Mouse (Mus musculus): ENCODE measurements at regions not wholly inside any gene's neighbourhood (a gene's known extent, or its start where the extent isn't known, plus 50 kb on each side); places are given as distances from the start of the nearest gene placed in this dataset.
"Not testable (repeated sequence)": the region's sequence is repeated elsewhere in the genome, so short reads cannot be mapped to it uniquely, and the experiment has no call there.

GRCm38 (mm10) chr14:52566920-52567319, 71.4 kb upstream of the Olfr1507 start:
- TF ChIP-seq CTCF (IDR thresholded peaks at IDR 0.05; ENCODE audit: low read depth, low read length): no peak
- no peak for TF ChIP-seq EP300 (IDR thresholded peaks at IDR 0.05; ENCODE audit: insufficient read depth, low read depth, low read length)
- no peak for TF ChIP-seq POLR2A (IDR thresholded peaks at IDR 0.05; ENCODE audit: insufficient read depth, low read length)
- H3K4me1 ChIP-seq (ENCODE audit: control insufficient read depth, insufficient read depth, low read length): no peaks in the 10 kb centered on the region
- H3K9me3 ChIP-seq (replicated peaks; ENCODE audit: control insufficient read depth, insufficient read depth, low read length, poor library complexity, severe bottlenecking): no peaks in the 10 kb centered on the region
- H3K27me3 ChIP-seq (ENCODE audit: control insufficient read depth, insufficient read depth, low read length, poor library complexity, severe bottlenecking): no peaks in the 10 kb centered on the region
- H3K36me3 ChIP-seq (ENCODE audit: control insufficient read depth, insufficient read depth, low read length, poor library complexity, severe bottlenecking): no peaks in the 10 kb centered on the region
- H3K4me3 ChIP-seq (ENCODE audit: low read depth, low read length): no peak overlapping the region
- H3K9ac ChIP-seq (ENCODE audit: low read depth, poor library complexity, severe bottlenecking): no peak overlapping the region
- H3K27ac ChIP-seq (ENCODE audit: insufficient read depth, low read length): no peak overlapping the region

GRCm38 (mm10) chr14:52565606-52566005, 70.1 kb upstream of the Olfr1507 start:
- no peaks in the 10 kb centered on the region for H3K9me3 ChIP-seq (replicated peaks; ENCODE audit: control insufficient read depth, insufficient read depth, low read length, poor library complexity, severe bottlenecking)
- no peak overlapping the region for H3K27ac ChIP-seq (ENCODE audit: insufficient read depth, low read length)
- no peaks in the 10 kb centered on the region for H3K36me3 ChIP-seq (ENCODE audit: control insufficient read depth, insufficient read depth, low read length, poor library complexity, severe bottlenecking)
- H3K4me3 ChIP-seq (ENCODE audit: low read depth, low read length): no peak overlapping the region
- no peaks in the 10 kb centered on the region for H3K27me3 ChIP-seq (ENCODE audit: control insufficient read depth, insufficient read depth, low read length, poor library complexity, severe bottlenecking)
- no peak overlapping the region for H3K9ac ChIP-seq (ENCODE audit: low read depth, poor library complexity, severe bottlenecking)
- no peak for TF ChIP-seq CTCF (IDR thresholded peaks at IDR 0.05; ENCODE audit: low read depth, low read length)
- no peak for TF ChIP-seq EP300 (IDR thresholded peaks at IDR 0.05; ENCODE audit: insufficient read depth, low read depth, low read length)
- TF ChIP-seq POLR2A (IDR thresholded peaks at IDR 0.05; ENCODE audit: insufficient read depth, low read length): no peak
- H3K4me1 ChIP-seq (ENCODE audit: control insufficient read depth, insufficient read depth, low read length): no peaks in the 10 kb centered on the region

DNA sequence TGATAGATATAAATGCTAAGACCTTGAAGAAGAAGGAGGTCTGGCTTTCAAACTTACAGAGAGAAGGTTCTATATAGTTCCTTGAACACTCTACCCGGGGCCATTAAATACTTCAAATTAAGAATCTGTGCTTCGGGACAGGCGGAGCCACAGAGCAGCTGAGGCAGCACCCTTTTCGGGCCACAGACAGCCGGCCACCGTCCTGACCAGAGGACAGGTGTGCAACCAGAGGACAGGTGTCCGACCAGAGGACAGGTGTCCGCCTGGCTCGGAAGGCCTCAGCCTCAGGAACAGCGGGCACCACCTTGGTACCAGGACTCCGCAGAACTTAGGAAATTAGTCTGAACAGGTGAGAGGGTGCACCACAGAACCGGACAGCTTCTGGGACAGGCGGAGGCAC, 60.8 kb upstream of the Olfr1507 start:
- not testable (repeated sequence) for H3K36me3 ChIP-seq (ENCODE audit: control insufficient read depth, insufficient read depth, low read length, poor library complexity, severe bottlenecking); H3K4me1 ChIP-seq (ENCODE audit: control insufficient read depth, insufficient read depth, low read length); H3K9me3 ChIP-seq (replicated peaks; ENCODE audit: control insufficient read depth, insufficient read depth, low read length, poor library complexity, severe bottlenecking); H3K27ac ChIP-seq (ENCODE audit: insufficient read depth, low read length); H3K27me3 ChIP-seq (ENCODE audit: control insufficient read depth, insufficient read depth, low read length, poor library complexity, severe bottlenecking); H3K9ac ChIP-seq (ENCODE audit: low read depth, poor library complexity, severe bottlenecking)
- peak overlapping the region; percentile 51 for H3K4me3 ChIP-seq (ENCODE audit: low read depth, low read length)

DNA sequence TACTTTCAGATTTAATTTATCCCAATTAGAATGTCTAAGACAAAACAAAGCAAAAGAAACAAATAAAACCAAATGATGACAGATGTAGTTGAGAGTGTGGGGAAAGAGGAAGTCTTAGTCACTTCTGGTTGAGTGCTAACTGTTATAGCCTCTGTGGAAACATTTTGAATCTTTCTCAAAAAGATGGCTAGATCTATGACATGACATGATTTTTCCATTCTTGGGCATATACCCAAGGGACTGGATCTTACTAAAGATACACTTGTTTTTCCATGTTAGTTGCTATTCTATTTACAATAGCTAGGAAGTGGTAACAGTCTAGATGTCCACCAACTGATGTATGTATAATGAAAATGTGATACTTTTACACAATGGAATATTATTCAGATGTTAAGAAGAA, 57.9 kb upstream of the Olfr1507 start:
- no peak overlapping the region for H3K4me3 ChIP-seq (ENCODE audit: low read depth, low read length)
- H3K9me3 ChIP-seq (replicated peaks; ENCODE audit: control insufficient read depth, insufficient read depth, low read length, poor library complexity, severe bottlenecking): no peaks in the 10 kb centered on the region
- no peaks in the 10 kb centered on the region for H3K36me3 ChIP-seq (ENCODE audit: control insufficient read depth, insufficient read depth, low read length, poor library complexity, severe bottlenecking)
- no peaks in the 10 kb centered on the region for H3K27me3 ChIP-seq (ENCODE audit: control insufficient read depth, insufficient read depth, low read length, poor library complexity, severe bottlenecking)
- TF ChIP-seq POLR2A (IDR thresholded peaks at IDR 0.05; ENCODE audit: insufficient read depth, low read length): no peak
- TF ChIP-seq EP300 (IDR thresholded peaks at IDR 0.05; ENCODE audit: insufficient read depth, low read depth, low read length): no peak
- no peak for TF ChIP-seq CTCF (IDR thresholded peaks at IDR 0.05; ENCODE audit: low read depth, low read length)
- H3K27ac ChIP-seq (ENCODE audit: insufficient read depth, low read length): no peak overlapping the region
- no peaks in the 10 kb centered on the region for H3K4me1 ChIP-seq (ENCODE audit: control insufficient read depth, insufficient read depth, low read length)
- no peak overlapping the region for H3K9ac ChIP-seq (ENCODE audit: low read depth, poor library complexity, severe bottlenecking)

- no peaks in the 10 kb centered on the region for H3K27me3 ChIP-seq (ENCODE audit: control insufficient read depth, insufficient read depth, low read length, poor library complexity, severe bottlenecking)
- H3K27ac ChIP-seq (ENCODE audit: insufficient read depth, low read length): no peak overlapping the region
- H3K4me3 ChIP-seq (ENCODE audit: low read depth, low read length): no peak overlapping the region
- no peaks in the 10 kb centered on the region for H3K4me1 ChIP-seq (ENCODE audit: control insufficient read depth, insufficient read depth, low read length)
- TF ChIP-seq EP300 (IDR thresholded peaks at IDR 0.05; ENCODE audit: insufficient read depth, low read depth, low read length) (no peak), CTCF (IDR thresholded peaks at IDR 0.05; ENCODE audit: low read depth, low read length) (no peak), POLR2A (IDR thresholded peaks at IDR 0.05; ENCODE audit: insufficient read depth, low read length) (no peak)
- no peak overlapping the region for H3K9ac ChIP-seq (ENCODE audit: low read depth, poor library complexity, severe bottlenecking)
- H3K9me3 ChIP-seq (replicated peaks; ENCODE audit: control insufficient read depth, insufficient read depth, low read length, poor library complexity, severe bottlenecking): no peaks in the 10 kb centered on the region
- H3K36me3 ChIP-seq (ENCODE audit: control insufficient read depth, insufficient read depth, low read length, poor library complexity, severe bottlenecking): no peaks in the 10 kb centered on the region
Observed at GRCm38 (mm10) chr14:52547933-52548332, 52.4 kb upstream of the Olfr1507 start.
